Mouse (Mus musculus): ENCODE measurements around the gene Hoxa5. TPM values are rescaled to one million over a fixed set of nuclear protein-coding genes. Genes with fewer than 3 reads are reported as not detected.

Gene Hoxa5
- polyA plus RNA-seq, 1 experiment from 2014 or later: 1.8 TPM

DNA sequence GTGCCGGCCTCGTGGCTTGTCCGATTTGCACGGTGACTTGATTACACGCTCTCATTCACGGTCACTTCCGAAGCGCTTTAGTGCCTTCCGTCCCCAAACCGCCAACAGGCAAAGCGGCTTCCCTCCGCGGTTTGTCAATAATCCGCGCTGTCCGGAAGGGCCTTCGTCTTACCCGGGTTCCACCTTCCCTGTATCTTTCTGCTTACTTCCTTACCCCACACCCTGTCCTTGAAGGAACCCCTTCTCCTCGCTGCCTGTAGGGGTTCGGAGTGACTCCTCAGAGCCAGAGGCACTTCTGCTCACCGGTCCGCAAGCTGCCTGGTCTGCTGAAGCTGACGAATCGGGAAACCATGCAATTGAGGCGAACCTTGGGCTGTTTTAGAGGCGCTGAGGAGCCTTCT is 42.0 kb upstream of the Hoxa5 start:
- H3K4me3 ChIP-seq: no peak overlapping the region
- H3K4me1 ChIP-seq (replicated peaks): peaks cover 9% of the 10 kb centered on the region; the same call in 1 of the 2 replicates
- no peaks in the 10 kb centered on the region for H3K9me3 ChIP-seq
- no peak overlapping the region for H3K27ac ChIP-seq
- H3K36me3 ChIP-seq: no peaks in the 10 kb centered on the region
- WGBS: under 1% methylated on average over 26 of the region's 26 CpGs
- no peak for DNase-seq (ENCODE audit: low spot score)
- H3K27me3 ChIP-seq (ENCODE audit: insufficient read depth, poor library complexity, severe bottlenecking): peaks cover 100% of the 10 kb centered on the region

DNA sequence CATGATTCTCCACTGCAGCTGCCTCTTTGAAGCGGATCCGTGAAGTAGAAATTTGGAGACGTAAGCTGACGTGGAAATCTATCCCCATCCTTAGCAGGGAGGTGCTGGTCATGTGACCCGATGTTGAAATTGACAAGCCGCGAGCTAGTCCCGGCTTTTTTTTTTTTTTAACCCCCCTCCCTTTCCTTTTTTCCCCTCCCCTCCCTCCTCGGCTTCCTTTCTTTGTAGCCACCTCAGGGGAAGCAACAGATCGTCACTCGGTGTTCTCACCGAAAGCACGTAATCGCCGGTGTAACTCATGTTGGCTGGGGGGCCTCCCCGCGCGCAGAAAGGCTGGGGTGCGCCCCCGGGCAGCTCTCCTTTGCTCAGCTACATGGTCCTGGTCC is 41.4 kb upstream of the Hoxa5 start, which contains the start of gene Hoxa11:
Gene Hoxa11 (minus strand): TSS at position 54 of the 386 bp plus-strand sequence.
- Histone ChIP-seq H3K27me3 (ENCODE audit: insufficient read depth, poor library complexity, severe bottlenecking) (peaks cover 100% of the 10 kb centered on the region), H3K36me3 (no peaks in the 10 kb centered on the region), H3K9me3 (no peaks in the 10 kb centered on the region), H3K4me3 (no peak within 1 kb of the TSS), H3K27ac (no peak within 1 kb of the TSS), H3K4me1 (replicated peaks) (peaks cover 9% of the 10 kb centered on the region; the same call in 1 of the 2 replicates)
- 2% methylated on average over 20 of the region's 20 CpGs for WGBS
- no peak for DNase-seq (ENCODE audit: low spot score)

- WGBS: under 1% methylated on average over 71 of the region's 71 CpGs
- no peak overlapping the region for H3K4me3 ChIP-seq
- H3K36me3 ChIP-seq: no peaks in the 10 kb centered on the region
Observed at GRCm38 (mm10) chr6:52245040-52245756, 40.8 kb upstream of the Hoxa5 start.

DNA sequence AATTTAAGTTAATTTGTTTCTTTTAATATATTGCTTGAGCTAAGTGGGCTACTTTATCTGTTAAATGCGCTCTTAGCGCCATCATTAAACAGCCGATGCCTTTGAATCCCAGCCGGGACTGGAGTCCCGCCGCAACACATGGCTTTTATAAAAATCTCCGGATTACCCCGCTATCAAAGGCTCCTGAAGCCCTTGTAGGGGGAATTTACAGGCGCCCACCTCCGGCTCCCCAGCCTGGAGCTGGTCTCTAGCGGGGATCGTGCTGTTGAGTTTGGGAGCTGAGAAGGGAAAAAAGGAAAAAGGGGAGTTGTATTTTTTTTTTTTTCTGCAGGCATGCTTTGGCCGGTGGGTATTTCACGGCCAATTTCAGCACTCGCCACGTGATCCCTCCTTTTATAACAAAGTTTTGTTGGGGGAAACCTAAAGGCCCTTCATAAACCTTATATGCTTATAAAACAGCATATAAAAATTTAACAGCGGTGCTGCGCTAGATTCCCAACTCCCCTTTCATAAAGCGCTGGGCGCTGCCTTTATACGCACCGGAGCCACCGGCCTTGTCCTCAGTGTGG is 40.2 kb upstream of the Hoxa5 start:
- no peaks in the 10 kb centered on the region for H3K9me3 ChIP-seq
- no peak overlapping the region for H3K4me3 ChIP-seq
- 2% methylated on average over 23 of the region's 23 CpGs for WGBS
- H3K4me1 ChIP-seq (replicated peaks): peaks cover 12% of the 10 kb centered on the region; the same call in 1 of the 2 replicates
- H3K36me3 ChIP-seq: no peaks in the 10 kb centered on the region
- no peak for DNase-seq (ENCODE audit: low spot score)
- H3K27me3 ChIP-seq (ENCODE audit: insufficient read depth, poor library complexity, severe bottlenecking): peaks cover 100% of the 10 kb centered on the region
- H3K27ac ChIP-seq: no peak overlapping the region

More at GRCm38 (mm10) chr6:52245040-52245756, 40.8 kb upstream of the Hoxa5 start:
- Histone ChIP-seq H3K27ac (no peak overlapping the region), H3K9me3 (no peaks in the 10 kb centered on the region), H3K4me1 (replicated peaks) (peaks cover 10% of the 10 kb centered on the region; the same call in 1 of the 2 replicates), H3K27me3 (ENCODE audit: insufficient read depth, poor library complexity, severe bottlenecking) (peaks cover 100% of the 10 kb centered on the region)
- DNase-seq (ENCODE audit: low spot score): no peak

GRCm38 (mm10) chr6:52243681-52244121 is 39.3 kb upstream of the Hoxa5 start:
- Histone ChIP-seq H3K9me3 (no peaks in the 10 kb centered on the region), H3K4me1 (replicated peaks) (peaks cover 12% of the 10 kb centered on the region; the same call in 1 of the 2 replicates), H3K27me3 (ENCODE audit: insufficient read depth, poor library complexity, severe bottlenecking) (peaks cover 100% of the 10 kb centered on the region), H3K36me3 (no peaks in the 10 kb centered on the region), H3K4me3 (no peak overlapping the region), H3K27ac (no peak overlapping the region)
- 1% methylated on average over 12 of the region's 12 CpGs for WGBS
- DNase-seq (ENCODE audit: low spot score): no peak

DNA sequence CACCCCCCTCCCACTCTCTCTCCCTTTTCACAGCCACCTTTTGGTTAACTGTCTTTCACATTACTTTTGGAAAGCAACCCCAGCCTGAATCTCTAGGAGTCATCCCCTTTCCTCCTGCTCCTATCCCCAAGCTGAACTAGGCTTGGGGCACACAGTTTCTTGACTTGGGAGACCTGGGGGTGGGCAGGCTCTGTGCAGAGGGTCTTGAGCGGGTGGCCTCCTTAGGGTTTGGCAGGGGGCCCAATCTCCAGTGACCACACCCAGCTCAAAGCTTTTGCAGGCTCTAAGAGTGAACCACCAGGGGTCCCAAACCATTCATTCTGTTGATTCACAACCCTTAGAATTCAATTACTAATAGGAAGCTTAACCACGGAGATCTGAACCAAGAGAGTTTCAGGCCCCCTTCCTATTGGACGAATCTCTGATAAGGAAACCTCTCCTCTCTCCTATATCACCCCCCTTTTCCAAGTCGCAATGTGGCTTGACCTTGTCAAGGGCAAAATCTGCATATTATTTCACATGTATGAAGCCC is 38.5 kb upstream of the Hoxa5 start:
- H3K36me3 ChIP-seq: no peaks in the 10 kb centered on the region
- WGBS: 5% methylated on average over 4 of the region's 4 CpGs
- no peak overlapping the region for H3K27ac ChIP-seq
- H3K4me1 ChIP-seq (replicated peaks): peaks cover 12% of the 10 kb centered on the region; the same call in 1 of the 2 replicates
- H3K27me3 ChIP-seq (ENCODE audit: insufficient read depth, poor library complexity, severe bottlenecking): peaks cover 100% of the 10 kb centered on the region
- no peak overlapping the region for H3K4me3 ChIP-seq
- DNase-seq (ENCODE audit: low spot score): no peak
- H3K9me3 ChIP-seq: no peaks in the 10 kb centered on the region

DNA sequence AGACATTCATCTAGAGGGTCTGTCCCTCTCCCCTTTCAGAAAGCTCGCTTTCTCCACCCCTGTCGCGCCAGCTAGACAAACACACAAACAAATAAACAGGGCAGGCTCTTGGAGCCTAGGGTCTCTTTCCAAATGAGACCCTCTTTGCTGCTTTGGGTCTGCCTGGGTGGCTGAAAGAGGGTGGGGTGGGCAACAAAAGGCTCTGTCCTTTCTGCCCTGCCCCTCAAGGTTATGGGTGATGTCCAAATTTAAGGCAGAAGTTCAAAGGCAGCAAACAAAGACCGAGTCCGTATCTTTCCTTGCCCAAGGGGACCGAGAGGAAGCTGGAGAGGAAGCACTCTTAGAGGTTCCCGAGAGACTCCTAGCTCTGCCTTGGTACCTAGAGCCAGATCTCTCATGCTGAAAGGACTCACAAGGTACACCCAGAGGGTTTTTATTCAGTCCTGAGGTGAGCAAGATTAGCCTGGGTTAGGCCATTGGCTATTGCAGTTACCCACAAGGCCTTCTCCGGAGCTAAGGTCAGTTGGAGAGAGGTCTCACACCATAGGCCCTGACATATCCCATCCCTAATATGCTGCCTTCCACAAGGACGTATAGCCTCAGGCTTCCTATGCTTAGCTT is 36.7 kb upstream of the Hoxa5 start:
- 4% methylated on average over 9 of the region's 9 CpGs for WGBS
- H3K4me1 ChIP-seq (replicated peaks): peaks cover 6% of the 10 kb centered on the region; the same call in 1 of the 2 replicates
- no peak overlapping the region for H3K27ac ChIP-seq
- no peaks in the 10 kb centered on the region for H3K36me3 ChIP-seq
- H3K4me3 ChIP-seq: no peak overlapping the region
- H3K9me3 ChIP-seq: no peaks in the 10 kb centered on the region
- H3K27me3 ChIP-seq (ENCODE audit: insufficient read depth, poor library complexity, severe bottlenecking): peaks cover 100% of the 10 kb centered on the region
- DNase-seq (ENCODE audit: low spot score): no peak

DNA sequence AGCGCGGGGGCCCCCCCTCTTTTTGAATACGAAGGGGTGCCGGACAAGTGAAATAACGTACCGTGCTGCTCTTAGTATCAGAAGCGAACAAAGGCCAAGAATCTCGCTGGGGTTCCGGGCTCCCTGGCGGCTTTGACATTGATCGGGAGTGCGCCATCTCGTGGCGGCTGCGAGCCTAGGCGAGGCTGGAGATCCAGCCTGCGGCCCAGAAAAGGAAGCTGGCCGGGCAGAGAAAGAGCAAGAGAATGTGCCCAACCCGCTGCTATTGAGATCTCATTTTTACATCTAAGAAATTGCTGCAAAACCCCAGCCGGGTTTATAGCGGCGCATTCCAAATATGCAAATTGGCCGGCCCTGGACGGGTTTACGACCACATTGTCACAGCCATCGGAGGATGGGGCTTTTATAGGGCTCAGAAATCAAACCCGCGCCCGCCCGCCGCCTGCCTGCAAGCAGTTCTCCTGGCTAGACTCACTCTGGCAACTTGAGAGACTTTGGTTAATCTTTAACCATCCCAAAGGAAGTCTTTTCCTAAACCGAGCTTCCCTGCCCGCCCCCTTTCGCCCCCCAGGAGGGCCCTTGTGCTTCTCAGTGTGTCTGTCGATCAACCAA is 36.1 kb upstream of the Hoxa5 start, which contains the start of gene Hoxa10:
Gene Hoxa10 (minus strand): TSS at position 466 of the 612 bp plus-strand sequence.
- under 1% methylated on average over 35 of the region's 35 CpGs for WGBS
- Histone ChIP-seq H3K4me3 (peak within 1 kb of the TSS; percentile 18; the same call in 1 of the 2 replicates), H3K4me1 (replicated peaks) (peaks cover 4% of the 10 kb centered on the region; the same call in 1 of the 2 replicates), H3K27me3 (ENCODE audit: insufficient read depth, poor library complexity, severe bottlenecking) (peaks cover 100% of the 10 kb centered on the region), H3K27ac (no peak within 1 kb of the TSS), H3K36me3 (no peaks in the 10 kb centered on the region), H3K9me3 (no peaks in the 10 kb centered on the region)
- DNase-seq (ENCODE audit: low spot score): peak; percentile 87

DNA sequence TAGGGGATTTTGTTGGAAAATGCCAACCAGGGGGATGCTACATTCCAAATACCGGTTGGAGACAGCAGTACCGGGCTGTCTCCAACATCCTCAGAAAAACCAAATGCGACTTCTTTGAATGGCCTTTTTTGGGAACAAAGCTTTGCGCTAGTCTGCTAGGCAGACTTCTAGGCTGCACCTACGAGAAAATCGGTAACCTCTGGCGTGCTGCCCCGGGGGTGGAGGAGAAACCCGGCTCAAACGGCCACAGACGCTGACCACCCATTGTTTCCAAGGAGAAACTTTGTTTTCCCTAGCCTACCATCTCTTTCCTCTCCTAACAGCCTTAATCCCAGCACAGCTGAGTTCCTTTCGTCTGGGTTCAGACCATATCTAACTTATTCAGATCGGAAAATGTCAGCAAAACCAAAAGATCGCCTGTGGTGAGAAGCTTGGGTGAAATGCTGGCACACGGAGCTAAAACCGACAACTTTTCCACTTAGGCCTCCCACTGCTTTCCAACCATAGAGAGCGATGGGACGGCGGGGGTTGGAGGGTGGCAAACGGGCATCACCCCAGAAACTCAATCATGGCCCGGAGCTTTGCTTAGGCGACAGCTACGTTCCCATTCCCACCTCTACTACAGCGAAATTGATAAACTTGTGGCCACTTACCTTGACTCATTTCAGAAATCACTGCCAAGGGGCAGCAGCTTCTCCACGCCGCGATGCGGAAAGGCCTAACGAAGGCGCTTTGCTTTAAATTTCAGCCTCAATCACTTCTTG is 35.4 kb upstream of the Hoxa5 start:
- Histone ChIP-seq H3K4me1 (replicated peaks) (0 out of 2 replicates have a peak, but pooled peaks cover 5% of the 10 kb centered on the region), H3K9me3 (no peaks in the 10 kb centered on the region), H3K4me3 (peak overlapping the region; percentile 18; the same call in 1 of the 2 replicates), H3K36me3 (no peaks in the 10 kb centered on the region), H3K27me3 (ENCODE audit: insufficient read depth, poor library complexity, severe bottlenecking) (peaks cover 100% of the 10 kb centered on the region), H3K27ac (no peak overlapping the region)
- 2% methylated on average over 30 of the region's 30 CpGs for WGBS
- DNase-seq (ENCODE audit: low spot score): no peak

GRCm38 (mm10) chr6:52238976-52239375 is 34.6 kb upstream of the Hoxa5 start:
- Histone ChIP-seq H3K27me3 (ENCODE audit: insufficient read depth, poor library complexity, severe bottlenecking) (peaks cover 100% of the 10 kb centered on the region), H3K4me3 (no peak overlapping the region), H3K4me1 (replicated peaks) (peaks cover 13% of the 10 kb centered on the region; the same call in 1 of the 2 replicates), H3K27ac (no peak overlapping the region), H3K36me3 (no peaks in the 10 kb centered on the region), H3K9me3 (no peaks in the 10 kb centered on the region)
- no peak for DNase-seq (ENCODE audit: low spot score)
- whole genome bisulfite sequencing: 3% methylated on average over 7 of the region's 7 CpGs

GRCm38 (mm10) chr6:52238155-52238545 is 33.8 kb upstream of the Hoxa5 start:
- Histone ChIP-seq H3K27me3 (ENCODE audit: insufficient read depth, poor library complexity, severe bottlenecking) (peaks cover 100% of the 10 kb centered on the region), H3K4me1 (replicated peaks) (peaks cover 16% of the 10 kb centered on the region; the same call in 1 of the 2 replicates), H3K27ac (no peak overlapping the region), H3K4me3 (no peak overlapping the region), H3K36me3 (no peaks in the 10 kb centered on the region), H3K9me3 (no peaks in the 10 kb centered on the region)
- DNase-seq (ENCODE audit: low spot score): no peak
- WGBS: 2% methylated on average over 7 of the region's 7 CpGs
